Mouse (Mus musculus) MEL (cell line): ENCODE measurements at regions not wholly inside any gene's neighbourhood (a gene's known extent, or its start where the extent isn't known, plus 50 kb on each side); places are given as distances from the start of the nearest gene placed in this dataset.

Experiments
- DNase-seq: peaks from one replicate; pipeline ENCODE4 v3.0.0; 2011; ENCODE audit warnings: low read depth, low spot score
- H3K27ac ChIP-seq: 2 replicates; pipeline ENCODE4 v1.5.1; 2012; ENCODE audit warnings: low read depth, mild to moderate bottlenecking, control low read depth, low read length, moderate library complexity; ENCODE audit not compliant: control insufficient read depth
- H3K27me3 ChIP-seq, 2 experiments: fragments of 150-350 bp in 1 of 2; sonication (generic) in 1 of 2; 2 replicates each; pipeline ENCODE4 v1.6.1; 2012; ENCODE audit warnings: low read length in 2 of 2, mild to moderate bottlenecking in 2 of 2, improper control_type of control experiment in 1 of 2, moderate library complexity in 1 of 2; ENCODE audit not compliant: insufficient read depth in 2 of 2, control insufficient read depth in 1 of 2
- H3K36me3 ChIP-seq, 2 experiments: 2 replicates each; pipeline ENCODE4 v1.6.1; 2012 to 2014; ENCODE audit warnings: low read length in 2 of 2, improper control_type of control experiment in 1 of 2, inconsistent platforms in 1 of 2, mild to moderate bottlenecking in 1 of 2; ENCODE audit not compliant: insufficient read depth in 2 of 2, control insufficient read depth in 1 of 2
- H3K4me1 ChIP-seq, 2 experiments: fragments of 150-350 bp in 1 of 2; sonication (generic) in 1 of 2; 2 replicates each; pipeline ENCODE4 v1.6.1; 2012; ENCODE audit warnings: low read length in 2 of 2, improper control_type of control experiment in 1 of 2, mild to moderate bottlenecking in 1 of 2; ENCODE audit not compliant: insufficient read depth in 2 of 2, control insufficient read depth in 1 of 2
- H3K4me3 ChIP-seq, 2 experiments: fragments of 150-350 bp in 1 of 2; sonication (generic) in 1 of 2; 2 replicates each; pipeline ENCODE4 v1.5.1; 2012; ENCODE audit warnings: low read depth in 2 of 2, low read length in 2 of 2, mild to moderate bottlenecking in 2 of 2, moderate library complexity in 2 of 2, control low read depth in 1 of 2, improper control_type of control experiment in 1 of 2; ENCODE audit not compliant: control insufficient read depth in 1 of 2, insufficient read depth in 1 of 2
- H3K79me2 ChIP-seq: 2 replicates; pipeline ENCODE4 v1.6.1; 2012; ENCODE audit warnings: mild to moderate bottlenecking, low read length, moderate library complexity; ENCODE audit not compliant: control insufficient read depth, poor library complexity, insufficient read depth
- H3K9ac ChIP-seq: 2 replicates; pipeline ENCODE4 v1.6.1; 2012; ENCODE audit warnings: low read depth, mild to moderate bottlenecking, control low read depth, low read length, moderate library complexity; ENCODE audit not compliant: control insufficient read depth, poor library complexity, severe bottlenecking
- H3K9me3 ChIP-seq: fragments of 150-350 bp; sonication (generic); replicated peaks from 2 replicates; pipeline ENCODE4 v1.6.1; 2012; ENCODE audit warnings: mild to moderate bottlenecking, low read length, improper control_type of control experiment, moderate library complexity; ENCODE audit not compliant: insufficient read depth
- BHLHE40 ChIP-seq: IDR thresholded peaks from 2 replicates; pipeline ENCODE4 v1.6.1; 2012; ENCODE audit warnings: low read depth, mild to moderate bottlenecking, inconsistent platforms, low read length, improper control_type of control experiment, borderline replicate concordance
- CHD1 ChIP-seq: IDR thresholded peaks from 2 replicates; pipeline ENCODE4 v1.6.1; 2012; ENCODE audit warnings: low read depth, mild to moderate bottlenecking, inconsistent platforms, low read length, improper control_type of control experiment
- CHD2 ChIP-seq: IDR thresholded peaks from 2 replicates; pipeline ENCODE4 v1.6.1; 2011; ENCODE audit warnings: low read length, improper control_type of control experiment
- CTCF ChIP-seq, 3 experiments: IDR thresholded peaks in 2 of 3; conservative IDR thresholded peaks in 1 of 3; 2 replicates each; pipeline ENCODE4 v1.5.1; 2011 to 2012; ENCODE audit warnings: low read length in 3 of 3, low read depth in 2 of 3, mild to moderate bottlenecking in 2 of 3, improper control_type of control experiment in 1 of 3, inconsistent platforms in 1 of 3, mixed read lengths in 1 of 3, moderate library complexity in 1 of 3; ENCODE audit not compliant: control insufficient read depth in 1 of 3, insufficient read depth in 1 of 3, poor library complexity in 1 of 3, severe bottlenecking in 1 of 3
- E2F4 ChIP-seq: IDR thresholded peaks from 2 replicates; pipeline ENCODE4 v1.6.1; 2011; ENCODE audit warnings: low read depth, low read length, improper control_type of control experiment, borderline replicate concordance
- ELF1 ChIP-seq: IDR thresholded peaks from 2 replicates; pipeline ENCODE4 v1.6.1; 2014; ENCODE audit warnings: low read depth, mild to moderate bottlenecking, inconsistent platforms, low read length, improper control_type of control experiment, moderate library complexity
- EP300 ChIP-seq, 2 experiments: IDR thresholded peaks; 2 replicates each; pipeline ENCODE4 v1.6.1; 2011; ENCODE audit warnings: improper control_type of control experiment in 2 of 2, low read length in 2 of 2, low read depth in 1 of 2, mild to moderate bottlenecking in 1 of 2
- GABPA ChIP-seq: IDR thresholded peaks from 2 replicates; pipeline ENCODE4 v1.6.1; 2012; ENCODE audit warnings: low read depth, mild to moderate bottlenecking, inconsistent platforms, low read length, improper control_type of control experiment, moderate library complexity
- MAFK ChIP-seq: IDR thresholded peaks from 2 replicates; pipeline ENCODE4 v1.6.1; 2011; ENCODE audit warnings: low read depth, mild to moderate bottlenecking, low read length, improper control_type of control experiment, borderline replicate concordance
- MEF2A ChIP-seq: IDR thresholded peaks from 2 replicates; pipeline ENCODE4 v1.6.1; 2014; ENCODE audit warnings: low read depth, mild to moderate bottlenecking, inconsistent platforms, low read length, improper control_type of control experiment; ENCODE audit not compliant: poor library complexity, insufficient replicate concordance, severe bottlenecking; ENCODE audit errors: extremely low read depth
- MXI1 ChIP-seq: IDR thresholded peaks from 2 replicates; pipeline ENCODE4 v1.6.1; 2011; ENCODE audit warnings: mild to moderate bottlenecking, low read depth, low read length, improper control_type of control experiment
- MYB ChIP-seq: IDR thresholded peaks from 2 replicates; pipeline ENCODE4 v1.6.1; 2011; ENCODE audit warnings: mild to moderate bottlenecking, low read depth, low read length, improper control_type of control experiment
- MYC ChIP-seq: IDR thresholded peaks from 2 replicates; pipeline ENCODE4 v1.6.1; 2011; ENCODE audit warnings: low read depth, mild to moderate bottlenecking, low read length, improper control_type of control experiment, moderate library complexity
- NRF1 ChIP-seq: IDR thresholded peaks from 2 replicates; pipeline ENCODE4 v1.6.1; 2014; ENCODE audit warnings: low read depth, mild to moderate bottlenecking, inconsistent platforms, low read length, improper control_type of control experiment, moderate library complexity; ENCODE audit not compliant: poor library complexity, insufficient read depth, severe bottlenecking
- POLR2AphosphoS2 ChIP-seq: IDR thresholded peaks from 2 replicates; pipeline ENCODE4 v1.6.1; 2011; ENCODE audit warnings: low read length, improper control_type of control experiment
- TAL1 ChIP-seq: IDR thresholded peaks from 2 replicates; pipeline ENCODE4 v1.6.1; 2012; ENCODE audit warnings: mild to moderate bottlenecking, inconsistent platforms, low read length, moderate library complexity, mixed read lengths
- TBP ChIP-seq: IDR thresholded peaks from 2 replicates; pipeline ENCODE4 v1.8.0; 2011; ENCODE audit warnings: low read depth, low read length, improper control_type of control experiment
- USF1 ChIP-seq: IDR thresholded peaks from 2 replicates; pipeline ENCODE4 v1.6.1; 2014; ENCODE audit warnings: low read depth, mild to moderate bottlenecking, inconsistent platforms, low read length, improper control_type of control experiment, moderate library complexity
- USF2 ChIP-seq, 2 experiments: IDR thresholded peaks; 2 replicates each; pipeline ENCODE4 v1.6.1; 2011 to 2012; ENCODE audit warnings: improper control_type of control experiment in 2 of 2, low read length in 2 of 2, borderline replicate concordance in 1 of 2, inconsistent platforms in 1 of 2, low read depth in 1 of 2, mild to moderate bottlenecking in 1 of 2; ENCODE audit not compliant: insufficient read depth in 1 of 2
- ZC3H11A ChIP-seq: IDR thresholded peaks from 2 replicates; pipeline ENCODE4 v1.6.1; 2012; ENCODE audit warnings: low read depth, mild to moderate bottlenecking, inconsistent platforms, low read length, improper control_type of control experiment
- ZKSCAN1 ChIP-seq: IDR thresholded peaks from 2 replicates; pipeline ENCODE4 v1.6.1; 2012; ENCODE audit warnings: low read depth, mild to moderate bottlenecking, inconsistent platforms, low read length, improper control_type of control experiment, moderate library complexity
- ZMIZ1 ChIP-seq: IDR thresholded peaks from 2 replicates; pipeline ENCODE4 v1.6.1; 2012; ENCODE audit warnings: low read depth, mild to moderate bottlenecking, inconsistent platforms, low read length, improper control_type of control experiment, moderate library complexity
- ZNF384 ChIP-seq: IDR thresholded peaks from 2 replicates; pipeline ENCODE4 v1.6.1; 2012; ENCODE audit warnings: low read depth, mild to moderate bottlenecking, inconsistent platforms, low read length, improper control_type of control experiment

GRCm38 (mm10) chr9:33827409-33827808 is 658.3 kb upstream of the Kirrel3 start:
- Histone ChIP-seq H3K27me3 (no peaks in the 10 kb centered on the region), H3K4me1 (no peaks in the 10 kb centered on the region), H3K79me2 (no peaks in the 10 kb centered on the region), H3K36me3 (no peaks in the 10 kb centered on the region), H3K27ac (no peak overlapping the region), H3K4me3 (no peak overlapping the region), H3K9me3 (no peaks in the 10 kb centered on the region), H3K9ac (no peak overlapping the region)
- TF ChIP-seq CHD2, result no peak
- TF ChIP-seq BHLHE40, result no peak
- TF ChIP-seq ZMIZ1, result no peak
- no peak for TF ChIP-seq MYC
- TF ChIP-seq MAFK, result no peak
- TF ChIP-seq ZC3H11A, result no peak
- no peak for TF ChIP-seq MYB
- TF ChIP-seq ZNF384, result no peak
- TF ChIP-seq POLR2AphosphoS2, result no peak
- TF ChIP-seq ELF1, result no peak
- no peak for TF ChIP-seq CTCF (IDR thresholded peaks at IDR 0.05 in 2 of 3, conservative IDR thresholded peaks at IDR 0.05 in 1 of 3; ENCODE audit: control insufficient read depth in 1 of 3, insufficient read depth in 1 of 3, low read depth in 2 of 3, low read length in 3 of 3, poor library complexity in 1 of 3, severe bottlenecking in 1 of 3)
- no peak for TF ChIP-seq MEF2A
- no peak for TF ChIP-seq USF1
- no peak for TF ChIP-seq NRF1
- no peak for DNase-seq

GRCm38 (mm10) chr9:33837666-33838380 is 647.9 kb upstream of the Kirrel3 start:
- no peak overlapping the region for H3K9ac ChIP-seq
- no peaks in the 10 kb centered on the region for H3K4me1 ChIP-seq
- no peak for TF ChIP-seq ZKSCAN1
- TF ChIP-seq MXI1, result no peak
- TF ChIP-seq NRF1, result no peak
- no peak for TF ChIP-seq USF2 (IDR thresholded peaks at IDR 0.05; ENCODE audit: borderline replicate concordance in 1 of 2, insufficient read depth in 1 of 2, low read depth in 1 of 2, low read length in 2 of 2)
- TF ChIP-seq USF1, result no peak
- no peak for TF ChIP-seq TBP
- no peak for TF ChIP-seq ZC3H11A
- no peak for TF ChIP-seq E2F4
- no peak for TF ChIP-seq EP300 (IDR thresholded peaks at IDR 0.05; ENCODE audit: low read depth in 1 of 2, low read length in 2 of 2)
- TF ChIP-seq TAL1, result no peak
- no peak for TF ChIP-seq CHD1
- TF ChIP-seq CTCF (IDR thresholded peaks at IDR 0.05 in 2 of 3, conservative IDR thresholded peaks at IDR 0.05 in 1 of 3; ENCODE audit: control insufficient read depth in 1 of 3, insufficient read depth in 1 of 3, low read depth in 2 of 3, low read length in 3 of 3, poor library complexity in 1 of 3, severe bottlenecking in 1 of 3), result no peak
- no peak for TF ChIP-seq BHLHE40
- TF ChIP-seq GABPA, result no peak
- TF ChIP-seq MAFK, result no peak
- H3K27me3 ChIP-seq, result no peaks in the 10 kb centered on the region
- no peaks in the 10 kb centered on the region for H3K79me2 ChIP-seq
- no peaks in the 10 kb centered on the region for H3K9me3 ChIP-seq
- no peak overlapping the region for H3K27ac ChIP-seq
- no peak overlapping the region for H3K4me3 ChIP-seq
- no peak for DNase-seq
- no peaks in the 10 kb centered on the region for H3K36me3 ChIP-seq
